Mouse (Mus musculus) cerebellum, adult 2 months (tissue): ENCODE data around the gene Bmp2k.

ENCODE experiments used
- CTCF ChIP-seq: fragments of 200-500 bp; IDR thresholded peaks from 2 replicates; pipeline ENCODE4 v1.5.1; 2011; ENCODE audit warnings: low read depth, mild to moderate bottlenecking, control low read depth, low read length, moderate library complexity, borderline replicate concordance; ENCODE audit not compliant: insufficient read depth
- POLR2A ChIP-seq: fragments of 200-500 bp; IDR thresholded peaks from 2 replicates; pipeline ENCODE4 v1.6.1; 2011; ENCODE audit warnings: low read length, control low read depth, borderline replicate concordance; ENCODE audit not compliant: insufficient read depth

DNA sequence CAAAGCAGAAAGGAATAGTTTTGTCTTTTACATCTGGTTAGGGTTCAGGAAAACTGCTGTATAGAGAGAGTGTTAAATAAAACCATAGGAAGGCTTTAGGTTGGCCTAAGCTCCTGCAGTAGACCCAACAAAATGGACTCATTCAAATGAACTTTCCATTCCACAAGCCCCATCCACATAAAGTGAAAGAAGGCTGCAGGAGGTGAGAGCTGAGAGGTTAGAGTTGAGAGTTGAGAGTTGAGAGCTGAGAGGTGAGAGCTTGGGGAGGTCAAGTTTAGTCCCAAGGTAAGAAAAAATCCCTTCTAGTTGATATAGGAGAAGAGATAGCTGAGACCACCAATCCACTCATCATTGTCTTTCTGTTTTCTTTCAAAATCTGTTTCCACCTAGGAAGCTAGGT, 35.6 kb upstream of the Bmp2k start:
- TF ChIP-seq POLR2A (no peak), CTCF (no peak)
